Mouse (Mus musculus): ENCODE data around the gene Amph. TPM values are rescaled to one million over a fixed set of nuclear protein-coding genes. Genes with fewer than 3 reads are reported as not detected.

Amph gene
- polyA plus RNA-seq, 1 experiment, result 0.75 TPM

GRCm38 (mm10) chr13:19138550-19138949, 190.5 kb downstream of the Amph start:
- TF ChIP-seq CTCF (conservative IDR thresholded peaks at IDR 0.05; ENCODE audit: insufficient read depth, insufficient read length, low read depth, low read length), result no peak
- no peak for TF ChIP-seq POLR2A (IDR thresholded peaks at IDR 0.05; ENCODE audit: low read depth, low read length)
- 90% methylated on average over 2 of the region's 2 CpGs for WGBS
- Histone ChIP-seq H3K36me3 (ENCODE audit: control insufficient read depth, insufficient read depth, low read length) (no peaks in the 10 kb centered on the region), H3K4me3 (ENCODE audit: insufficient read depth, low read depth, low read length) (no peak overlapping the region), H3K27me3 (replicated peaks; ENCODE audit: control insufficient read depth, insufficient read depth, low read length) (no peaks in the 10 kb centered on the region), H3K4me1 (ENCODE audit: control insufficient read depth, insufficient read depth, low read length) (no peaks in the 10 kb centered on the region), H3K27ac (ENCODE audit: insufficient read depth, low read depth, low read length) (no peak overlapping the region)
- no peak for DNase-seq

GRCm38 (mm10) chr13:19139104-19139503, 191.1 kb downstream of the Amph start:
- H3K27me3 ChIP-seq (replicated peaks; ENCODE audit: control insufficient read depth, insufficient read depth, low read length), result no peaks in the 10 kb centered on the region
- no peaks in the 10 kb centered on the region for H3K36me3 ChIP-seq (ENCODE audit: control insufficient read depth, insufficient read depth, low read length)
- H3K4me1 ChIP-seq (ENCODE audit: control insufficient read depth, insufficient read depth, low read length), result no peaks in the 10 kb centered on the region
- H3K27ac ChIP-seq (ENCODE audit: insufficient read depth, low read depth, low read length), result no peak overlapping the region
- no peak overlapping the region for H3K4me3 ChIP-seq (ENCODE audit: insufficient read depth, low read depth, low read length)
- WGBS, result 79% methylated on average over 7 of the region's 7 CpGs
- TF ChIP-seq CTCF (conservative IDR thresholded peaks at IDR 0.05; ENCODE audit: insufficient read depth, insufficient read length, low read depth, low read length) (no peak), POLR2A (IDR thresholded peaks at IDR 0.05; ENCODE audit: low read depth, low read length) (no peak)
- no peak for DNase-seq

DNA sequence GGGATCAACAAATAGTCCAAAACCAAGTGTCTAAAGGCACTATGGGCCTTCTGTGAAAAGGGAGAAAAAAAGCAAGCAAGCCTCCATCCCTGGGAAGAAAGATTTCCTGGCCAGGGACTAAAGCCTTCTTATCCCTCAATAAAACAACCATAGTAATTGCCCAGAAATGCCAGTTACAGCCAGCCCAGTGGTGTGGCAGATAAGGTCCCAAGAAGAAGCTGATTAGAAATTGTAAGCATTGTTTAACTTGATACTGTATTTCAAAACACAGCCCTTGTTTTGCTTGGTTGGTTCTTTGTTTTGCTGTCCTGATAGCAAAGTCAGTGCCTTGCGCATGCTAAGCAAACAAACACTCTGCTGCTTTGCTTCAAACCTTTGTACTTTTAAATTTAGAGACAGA, 191.8 kb downstream of the Amph start:
- no peaks in the 10 kb centered on the region for H3K36me3 ChIP-seq (ENCODE audit: control insufficient read depth, insufficient read depth, low read length)
- DNase-seq, result no peak
- H3K27ac ChIP-seq (ENCODE audit: insufficient read depth, low read depth, low read length), result no peak overlapping the region
- TF ChIP-seq POLR2A (IDR thresholded peaks at IDR 0.05; ENCODE audit: low read depth, low read length), result no peak
- TF ChIP-seq CTCF (conservative IDR thresholded peaks at IDR 0.05; ENCODE audit: insufficient read depth, insufficient read length, low read depth, low read length), result no peak
- 57% methylated on average over 1 of the region's 1 CpGs for WGBS
- H3K27me3 ChIP-seq (replicated peaks; ENCODE audit: control insufficient read depth, insufficient read depth, low read length), result no peaks in the 10 kb centered on the region
- H3K4me1 ChIP-seq (ENCODE audit: control insufficient read depth, insufficient read depth, low read length), result no peaks in the 10 kb centered on the region
- no peak overlapping the region for H3K4me3 ChIP-seq (ENCODE audit: insufficient read depth, low read depth, low read length)

DNA sequence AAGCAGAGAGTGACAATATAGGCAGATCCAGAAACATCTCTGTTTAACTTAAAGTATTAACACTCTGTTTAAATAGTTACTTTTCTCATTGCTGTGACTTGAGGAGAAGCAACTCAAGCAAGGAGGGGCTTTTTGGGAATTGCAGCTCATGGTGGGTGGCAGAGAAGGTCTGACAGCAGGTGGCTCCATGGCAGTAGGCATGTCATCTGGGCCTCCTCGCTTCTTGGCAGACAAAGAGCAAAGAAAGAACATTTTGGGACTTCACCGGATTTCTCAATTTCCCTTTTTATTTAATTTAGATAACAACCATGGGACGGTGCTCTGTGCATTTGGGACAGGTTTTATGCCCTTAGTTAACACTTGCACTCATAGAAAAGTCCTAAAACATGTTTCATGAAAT, 195.8 kb downstream of the Amph start:
- TF ChIP-seq POLR2A (IDR thresholded peaks at IDR 0.05; ENCODE audit: low read depth, low read length), result no peak
- no peak for TF ChIP-seq CTCF (conservative IDR thresholded peaks at IDR 0.05; ENCODE audit: insufficient read depth, insufficient read length, low read depth, low read length)
- WGBS, result 87% methylated on average over 3 of the region's 3 CpGs
- Histone ChIP-seq H3K4me3 (ENCODE audit: insufficient read depth, low read depth, low read length) (no peak overlapping the region), H3K4me1 (ENCODE audit: control insufficient read depth, insufficient read depth, low read length) (no peaks in the 10 kb centered on the region), H3K27me3 (replicated peaks; ENCODE audit: control insufficient read depth, insufficient read depth, low read length) (no peaks in the 10 kb centered on the region), H3K36me3 (ENCODE audit: control insufficient read depth, insufficient read depth, low read length) (no peaks in the 10 kb centered on the region), H3K27ac (ENCODE audit: insufficient read depth, low read depth, low read length) (no peak overlapping the region)
- no peak for DNase-seq

DNA sequence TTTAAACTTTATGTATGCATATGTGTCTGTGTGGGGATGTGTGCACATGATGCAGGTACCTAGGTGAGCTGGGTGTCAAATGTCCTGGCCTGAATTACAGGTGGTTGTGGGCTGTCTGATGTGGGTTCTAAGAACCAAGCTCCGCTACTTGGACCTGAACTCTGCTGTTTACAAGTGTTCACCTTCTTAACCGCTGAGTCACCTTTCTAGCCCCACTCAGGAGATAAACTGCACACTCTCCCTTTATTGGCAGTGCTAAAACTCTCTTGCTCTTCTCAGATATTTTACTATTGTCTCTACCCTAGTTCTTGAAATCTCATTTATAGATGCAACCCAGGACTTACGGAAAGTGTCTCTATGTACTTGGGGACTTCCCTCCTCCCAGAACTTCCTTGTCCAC, 199.5 kb downstream of the Amph start:
- H3K36me3 ChIP-seq (ENCODE audit: control insufficient read depth, insufficient read depth, low read length), result no peaks in the 10 kb centered on the region
- no peaks in the 10 kb centered on the region for H3K27me3 ChIP-seq (replicated peaks; ENCODE audit: control insufficient read depth, insufficient read depth, low read length)
- no peak overlapping the region for H3K27ac ChIP-seq (ENCODE audit: insufficient read depth, low read depth, low read length)
- no peak overlapping the region for H3K4me3 ChIP-seq (ENCODE audit: insufficient read depth, low read depth, low read length)
- H3K4me1 ChIP-seq (ENCODE audit: control insufficient read depth, insufficient read depth, low read length), result no peaks in the 10 kb centered on the region
- WGBS, result 86% methylated on average over 3 of the region's 3 CpGs
- TF ChIP-seq POLR2A (IDR thresholded peaks at IDR 0.05; ENCODE audit: low read depth, low read length), result no peak
- no peak for TF ChIP-seq CTCF (conservative IDR thresholded peaks at IDR 0.05; ENCODE audit: insufficient read depth, insufficient read length, low read depth, low read length)
- no peak for DNase-seq

- Histone ChIP-seq H3K4me1 (ENCODE audit: control insufficient read depth, insufficient read depth, low read length) (no peaks in the 10 kb centered on the region), H3K4me3 (ENCODE audit: insufficient read depth, low read depth, low read length) (no peak overlapping the region), H3K36me3 (ENCODE audit: control insufficient read depth, insufficient read depth, low read length) (no peaks in the 10 kb centered on the region), H3K27ac (ENCODE audit: insufficient read depth, low read depth, low read length) (no peak overlapping the region), H3K27me3 (replicated peaks; ENCODE audit: control insufficient read depth, insufficient read depth, low read length) (no peaks in the 10 kb centered on the region)
- TF ChIP-seq CTCF (conservative IDR thresholded peaks at IDR 0.05; ENCODE audit: insufficient read depth, insufficient read length, low read depth, low read length) (no peak), POLR2A (IDR thresholded peaks at IDR 0.05; ENCODE audit: low read depth, low read length) (no peak)
- DNase-seq, result no peak
- 74% methylated on average over 8 of the region's 8 CpGs for WGBS
Measured at GRCm38 (mm10) chr13:19149574-19149973, 201.6 kb downstream of the Amph start.

DNA sequence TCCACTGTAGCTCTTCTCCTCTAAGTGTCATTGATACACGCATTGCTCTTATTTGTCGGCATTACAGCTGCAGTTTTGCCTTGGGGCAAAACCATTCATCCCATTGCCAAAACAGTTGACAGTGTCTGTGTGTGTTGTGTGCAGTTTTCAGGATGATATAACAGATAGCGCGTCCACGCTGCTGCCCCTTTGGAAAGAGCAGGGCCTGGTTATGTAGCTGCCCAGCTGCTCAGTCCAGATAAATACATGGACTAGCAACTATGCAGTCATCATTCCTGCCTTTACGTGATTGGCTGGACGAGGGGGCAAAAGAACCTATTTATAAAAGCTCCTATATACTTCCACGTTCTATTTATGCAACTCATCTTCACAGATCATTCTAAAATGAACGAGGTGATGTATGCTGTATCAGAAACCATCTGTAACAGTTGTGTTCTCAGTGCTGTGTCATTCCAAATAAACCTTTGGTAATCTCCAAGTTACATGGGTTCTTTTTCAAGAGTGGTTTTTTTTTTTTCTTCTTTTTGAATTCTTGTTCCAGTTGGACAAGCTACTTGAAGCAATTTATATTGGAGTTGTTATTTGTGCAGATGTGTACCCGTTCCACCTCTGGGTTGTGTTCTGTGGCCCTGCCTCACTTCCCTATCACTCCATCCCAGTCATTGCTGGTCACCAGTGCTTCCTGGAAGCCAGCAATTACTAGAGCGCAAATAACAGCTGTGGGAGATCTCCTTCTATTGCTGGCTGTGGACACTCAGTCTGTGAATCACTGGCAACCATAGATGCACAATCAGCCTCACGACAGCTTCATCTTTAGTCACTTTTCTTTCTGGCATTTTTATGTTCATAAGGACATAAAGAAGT, 202.7 kb downstream of the Amph start:
- H3K36me3 ChIP-seq (ENCODE audit: control insufficient read depth, insufficient read depth, low read length), result no peaks in the 10 kb centered on the region
- WGBS, result 84% methylated on average over 12 of the region's 12 CpGs
- DNase-seq, result no peak
- no peak overlapping the region for H3K4me3 ChIP-seq (ENCODE audit: insufficient read depth, low read depth, low read length)
- H3K4me1 ChIP-seq (ENCODE audit: control insufficient read depth, insufficient read depth, low read length), result no peaks in the 10 kb centered on the region
- H3K27me3 ChIP-seq (replicated peaks; ENCODE audit: control insufficient read depth, insufficient read depth, low read length), result no peaks in the 10 kb centered on the region
- TF ChIP-seq POLR2A (IDR thresholded peaks at IDR 0.05; ENCODE audit: low read depth, low read length) (no peak), CTCF (conservative IDR thresholded peaks at IDR 0.05; ENCODE audit: insufficient read depth, insufficient read length, low read depth, low read length) (no peak)
- no peak overlapping the region for H3K27ac ChIP-seq (ENCODE audit: insufficient read depth, low read depth, low read length)
